Mouse (Mus musculus) kidney, adult 2 months (tissue): ENCODE measurements at regions not wholly inside any gene's neighbourhood (a gene's known extent, or its start where the extent isn't known, plus 50 kb on each side); places are given as distances from the start of the nearest gene placed in this dataset.

ENCODE experiments used
- CTCF ChIP-seq: fragments of 200-500 bp; conservative IDR thresholded peaks from 2 replicates; pipeline ENCODE4 v1.5.1; 2011; ENCODE audit warnings: low read depth, mild to moderate bottlenecking, control low read depth, low read length, moderate library complexity, mixed read lengths; ENCODE audit not compliant: insufficient read depth, insufficient read length
- POLR2A ChIP-seq: fragments of 200-500 bp; IDR thresholded peaks from one replicate; pipeline ENCODE4 v1.6.1; 2011; ENCODE audit warnings: low read depth, low read length, control low read depth

DNA sequence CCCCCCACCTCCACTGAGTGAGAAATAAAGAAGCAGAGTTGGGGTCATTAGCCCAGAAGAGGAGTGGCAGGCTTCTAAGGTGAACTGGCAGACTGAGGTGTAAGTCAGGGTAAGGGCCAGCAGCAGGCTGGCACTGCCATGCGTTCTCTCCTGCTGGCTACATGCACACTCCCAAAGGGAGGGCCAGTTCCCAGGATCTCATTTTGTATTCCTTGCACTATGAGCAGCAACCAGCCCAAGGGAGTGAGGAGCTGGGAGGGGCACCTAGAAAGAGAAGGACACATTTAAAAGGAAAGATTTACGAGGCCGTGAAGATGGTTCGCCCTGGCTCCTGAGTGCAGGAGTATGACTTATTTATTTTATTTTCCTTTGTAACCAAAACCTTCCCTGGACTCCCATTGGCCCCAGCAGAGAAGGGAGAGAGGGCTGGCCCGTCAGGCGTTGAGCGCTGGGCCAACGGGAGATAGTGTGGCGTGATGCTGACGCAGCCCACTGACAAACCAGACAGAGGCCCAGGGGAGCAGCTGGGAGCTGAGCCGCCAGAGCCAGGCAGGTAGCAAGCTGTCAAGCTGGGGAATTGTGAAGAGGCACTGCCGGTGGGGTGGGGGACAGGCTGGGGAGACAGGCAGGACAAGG lies 166.8 kb upstream of the Klf7 start:
- TF ChIP-seq CTCF (no peak), POLR2A (no peak)
